Mouse (Mus musculus) common myeloid progenitor, adult 5-6 weeks (primary cell): ENCODE measurements around the gene Kif19a. TPM values are rescaled to one million over a fixed set of nuclear protein-coding genes. Genes with fewer than 3 reads are reported as not detected.

ENCODE experiments used
- total RNA-seq: library from RNA; stranded (forward); fragments of 200-1000, 187-1606 nt; gene quantifications from 2 replicates; pipeline ENCODE4 v1.2.3, GENCODE M21; 2017

Gene Kif19a
- total RNA-seq, 1 experiment from 2014 or later: not detected

Other genes starting within 250 kb of the Kif19a start
- 3,935 and 5,520 TPM in 2 replicates for gene Rpl38, start 96.9 kb upstream of the Kif19a start, total RNA-seq
- gene Ttyh2, start 90.0 kb upstream of the Kif19a start, total RNA-seq: 5.6 and 7.6 TPM in 2 replicates
- not detected in 2 replicates for gene Dnaic2, start 38.0 kb upstream of the Kif19a start, total RNA-seq
- not detected in 2 replicates for gene Btbd17, start 30.6 kb downstream of the Kif19a start, total RNA-seq
- not detected in 2 replicates for gene Gpr142, start 33.5 kb downstream of the Kif19a start, total RNA-seq
- not detected in 2 replicates for gene Gprc5c, start 85.8 kb downstream of the Kif19a start, total RNA-seq
- gene Cd300a, start 124.7 kb downstream of the Kif19a start, total RNA-seq: 11.4 and 24.8 TPM in 2 replicates
- gene Cd300lb, start 169.0 kb downstream of the Kif19a start, total RNA-seq: 8.5 and 9.5 TPM in 2 replicates
- gene Cd300c, start 203.8 kb downstream of the Kif19a start, total RNA-seq: 2.7 TPM in 1 of 2 replicates, not detected in the other
- gene Cd300ld, start 224.5 kb downstream of the Kif19a start, total RNA-seq: 0.55 TPM in 1 of 2 replicates, not detected in the other
- 1.8 TPM in 1 of 2 replicates, not detected in the other for gene Cd300c2, start 236.5 kb downstream of the Kif19a start, total RNA-seq